Mouse (Mus musculus): ENCODE results near the gene Gsdma.

DNA sequence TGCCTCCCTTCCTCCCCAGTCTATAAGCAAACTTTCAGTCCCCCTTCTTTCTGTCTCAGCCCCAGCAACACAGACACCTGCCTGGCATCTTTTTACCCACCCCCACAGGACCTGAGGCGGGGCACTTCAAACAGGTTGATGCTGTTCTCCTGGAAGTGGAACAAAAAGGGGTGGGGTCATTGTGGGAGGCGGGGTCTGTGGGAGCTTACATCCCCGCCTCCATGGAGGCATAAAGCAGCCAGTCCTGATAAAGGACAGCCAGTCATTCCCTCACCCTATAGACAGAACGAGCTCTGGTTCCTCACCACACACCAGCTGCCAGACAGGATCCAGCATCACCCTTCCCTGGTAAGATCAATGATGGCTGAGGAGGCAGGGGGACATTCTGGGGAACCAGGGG is at the start of gene Gsdma:
- TF ChIP-seq GATA1 (IDR thresholded peaks at IDR 0.05; ENCODE audit: low read length) (no peak), TAL1 (IDR thresholded peaks at IDR 0.05; ENCODE audit: low read length) (no peak)

All from erythroblast, embryonic 14.5 days (primary cell).